Mouse (Mus musculus): Measurements from ENCODE around the gene Rabep2. TPM values are rescaled to one million over a fixed set of nuclear protein-coding genes. Genes with fewer than 3 reads are reported as not detected.

Gene Rabep2
- polyA plus RNA-seq, 1 experiment from 2014 or later, result 7.1 TPM

- Histone ChIP-seq H3K36me3 (replicated peaks; ENCODE audit: insufficient read depth, low read length) (peaks cover 9% of the 10 kb centered on the region; the same call in 1 of the 2 replicates), H3K4me2 (ENCODE audit: low read depth, low read length) (no peak overlapping the region), H3K9ac (replicated peaks) (no peak overlapping the region), H3K4me1 (ENCODE audit: insufficient read depth) (no peaks in the 10 kb centered on the region), H3K9me3 (ENCODE audit: low read length) (no peaks in the 10 kb centered on the region), H3K27ac (ENCODE audit: low read depth) (no peak overlapping the region), H3K4me3 (ENCODE audit: low read depth, low read length) (no peak overlapping the region), H3K27me3 (ENCODE audit: insufficient read depth, low read length) (no peaks in the 10 kb centered on the region)
- DNase-seq (no peak), ATAC-seq (no peak)
- 89% methylated on average over 18 of the region's 18 CpGs for WGBS (ENCODE audit: insufficient replicate concordance)
- TF ChIP-seq CTCF (IDR thresholded peaks at IDR 0.05; ENCODE audit: low read depth) (no peak), EP300 (IDR thresholded peaks at IDR 0.05; ENCODE audit: low read depth) (no peak)
These were observed 21.4 kb downstream of the Rabep2 start for GRCm38 (mm10) chr7:126449991-126450390.

GRCm38 (mm10) chr7:126450641-126451040 lies 22.1 kb downstream of the Rabep2 start:
- Histone ChIP-seq H3K4me1 (ENCODE audit: insufficient read depth) (no peaks in the 10 kb centered on the region), H3K27me3 (ENCODE audit: insufficient read depth, low read length) (no peaks in the 10 kb centered on the region), H3K36me3 (replicated peaks; ENCODE audit: insufficient read depth, low read length) (peaks cover 7% of the 10 kb centered on the region; the same call in 1 of the 2 replicates), H3K9me3 (ENCODE audit: low read length) (no peaks in the 10 kb centered on the region), H3K9ac (replicated peaks) (no peak overlapping the region), H3K4me3 (ENCODE audit: low read depth, low read length) (no peak overlapping the region), H3K4me2 (ENCODE audit: low read depth, low read length) (no peak overlapping the region), H3K27ac (ENCODE audit: low read depth) (no peak overlapping the region)
- TF ChIP-seq CTCF (IDR thresholded peaks at IDR 0.05; ENCODE audit: low read depth), result no peak
- TF ChIP-seq EP300 (IDR thresholded peaks at IDR 0.05; ENCODE audit: low read depth), result no peak
- DNase-seq (no peak), ATAC-seq (no peak)
- 80% methylated on average over 6 of the region's 6 CpGs for WGBS (ENCODE audit: insufficient replicate concordance)

- no peak overlapping the region for H3K4me3 ChIP-seq (ENCODE audit: low read depth, low read length)
- 78% methylated on average over 3 of the region's 3 CpGs for WGBS (ENCODE audit: insufficient replicate concordance)
- ATAC-seq, result no peak
- H3K9me3 ChIP-seq (ENCODE audit: low read length), result no peaks in the 10 kb centered on the region
- 0 out of 2 replicates have a peak, but pooled peaks cover 4% of the 10 kb centered on the region for H3K36me3 ChIP-seq (replicated peaks; ENCODE audit: insufficient read depth, low read length)
- no peak overlapping the region for H3K27ac ChIP-seq (ENCODE audit: low read depth)
- H3K27me3 ChIP-seq (ENCODE audit: insufficient read depth, low read length), result no peaks in the 10 kb centered on the region
- H3K4me1 ChIP-seq (ENCODE audit: insufficient read depth), result no peaks in the 10 kb centered on the region
- TF ChIP-seq CTCF (IDR thresholded peaks at IDR 0.05; ENCODE audit: low read depth) (no peak), EP300 (IDR thresholded peaks at IDR 0.05; ENCODE audit: low read depth) (no peak)
- H3K4me2 ChIP-seq (ENCODE audit: low read depth, low read length), result no peak overlapping the region
- H3K9ac ChIP-seq (replicated peaks), result no peak overlapping the region
- no peak for DNase-seq
These were observed 23.7 kb downstream of the Rabep2 start for GRCm38 (mm10) chr7:126452244-126452643.

- Histone ChIP-seq H3K27ac (ENCODE audit: low read depth) (no peak overlapping the region), H3K27me3 (ENCODE audit: insufficient read depth, low read length) (no peaks in the 10 kb centered on the region), H3K9ac (replicated peaks) (no peak overlapping the region), H3K36me3 (replicated peaks; ENCODE audit: insufficient read depth, low read length) (no peaks in the 10 kb centered on the region), H3K4me1 (ENCODE audit: insufficient read depth) (no peaks in the 10 kb centered on the region), H3K9me3 (ENCODE audit: low read length) (no peaks in the 10 kb centered on the region), H3K4me3 (ENCODE audit: low read depth, low read length) (no peak overlapping the region), H3K4me2 (ENCODE audit: low read depth, low read length) (no peak overlapping the region)
- 48% methylated on average over 7 of the region's 7 CpGs for WGBS (ENCODE audit: insufficient replicate concordance)
- no peak for TF ChIP-seq CTCF (IDR thresholded peaks at IDR 0.05; ENCODE audit: low read depth)
- no peak for TF ChIP-seq EP300 (IDR thresholded peaks at IDR 0.05; ENCODE audit: low read depth)
- ATAC-seq (no peak), DNase-seq (no peak)
These were observed 25.3 kb downstream of the Rabep2 start for GRCm38 (mm10) chr7:126453861-126454260.

GRCm38 (mm10) chr7:126455242-126455641 lies 26.7 kb downstream of the Rabep2 start:
- H3K27me3 ChIP-seq (ENCODE audit: insufficient read depth, low read length), result no peaks in the 10 kb centered on the region
- H3K36me3 ChIP-seq (replicated peaks; ENCODE audit: insufficient read depth, low read length), result no peaks in the 10 kb centered on the region
- H3K4me2 ChIP-seq (ENCODE audit: low read depth, low read length), result no peak overlapping the region
- H3K4me1 ChIP-seq (ENCODE audit: insufficient read depth), result no peaks in the 10 kb centered on the region
- 62% methylated on average over 2 of the region's 2 CpGs for WGBS (ENCODE audit: insufficient replicate concordance)
- H3K4me3 ChIP-seq (ENCODE audit: low read depth, low read length), result no peak overlapping the region
- no peak overlapping the region for H3K9ac ChIP-seq (replicated peaks)
- TF ChIP-seq EP300 (IDR thresholded peaks at IDR 0.05; ENCODE audit: low read depth) (no peak), CTCF (IDR thresholded peaks at IDR 0.05; ENCODE audit: low read depth) (no peak)
- DNase-seq (no peak), ATAC-seq (no peak)
- H3K27ac ChIP-seq (ENCODE audit: low read depth), result no peak overlapping the region
- no peaks in the 10 kb centered on the region for H3K9me3 ChIP-seq (ENCODE audit: low read length)

GRCm38 (mm10) chr7:126456382-126457266 lies 28.1 kb downstream of the Rabep2 start:
- 60% methylated on average over 17 of the region's 17 CpGs for WGBS (ENCODE audit: insufficient replicate concordance)
- H3K4me2 ChIP-seq (ENCODE audit: low read depth, low read length), result no peak overlapping the region

More at GRCm38 (mm10) chr7:126456382-126457266, 28.1 kb downstream of the Rabep2 start:
- ATAC-seq (no peak), DNase-seq (no peak)
- H3K4me1 ChIP-seq (ENCODE audit: insufficient read depth), result no peaks in the 10 kb centered on the region
- no peaks in the 10 kb centered on the region for H3K27me3 ChIP-seq (ENCODE audit: insufficient read depth, low read length)
- no peak for TF ChIP-seq EP300 (IDR thresholded peaks at IDR 0.05; ENCODE audit: low read depth)
- no peak for TF ChIP-seq CTCF (IDR thresholded peaks at IDR 0.05; ENCODE audit: low read depth)
- H3K36me3 ChIP-seq (replicated peaks; ENCODE audit: insufficient read depth, low read length), result no peaks in the 10 kb centered on the region
- H3K9me3 ChIP-seq (ENCODE audit: low read length), result no peaks in the 10 kb centered on the region
- H3K9ac ChIP-seq (replicated peaks), result no peak overlapping the region
- H3K27ac ChIP-seq (ENCODE audit: low read depth), result no peak overlapping the region
- H3K4me3 ChIP-seq (ENCODE audit: low read depth, low read length), result no peak overlapping the region
